Mouse (Mus musculus) liver, postnatal 0 days (tissue): Measurements from ENCODE around the gene Htr3b. TPM values are rescaled to one million over a fixed set of nuclear protein-coding genes. Genes with fewer than 3 reads are reported as not detected.
"Not testable (repeated sequence)": the region's sequence is repeated elsewhere in the genome, so short reads cannot be mapped to it uniquely, and the experiment has no call there.

Experiments used
- ATAC-seq: fragments of 200-750 bp; cut with Nextera tagmentation; 2 replicates; pipeline ENCODE4 v1.8.0; 2017; ENCODE audit warnings: mild to moderate bottlenecking, moderate library complexity
- DNase-seq: peaks from one replicate; pipeline ENCODE4 v3.0.0-alpha.2; 2016
- H3K27ac ChIP-seq: fragments of 300-500 bp; sonication (generic); 2 replicates; pipeline ENCODE4 v1.5.1; 2014; ENCODE audit warnings: antibody characterized with exemption, moderate library complexity, mild to moderate bottlenecking, low read depth
- H3K27me3 ChIP-seq: fragments of 300-500 bp; sonication (generic); 2 replicates; pipeline ENCODE4 v1.6.1; 2014; ENCODE audit warnings: low read length, control low read depth, mixed read lengths; ENCODE audit not compliant: insufficient read depth
- H3K36me3 ChIP-seq: fragments of 300-500 bp; sonication (generic); replicated peaks from 2 replicates; pipeline ENCODE4 v1.6.1; 2014; ENCODE audit warnings: mild to moderate bottlenecking, control low read depth, low read length, moderate library complexity, mixed read lengths; ENCODE audit not compliant: insufficient read depth
- H3K4me1 ChIP-seq: fragments of 300-500 bp; sonication (generic); 2 replicates; pipeline ENCODE4 v1.6.1; 2014; ENCODE audit warnings: antibody characterized with exemption, mild to moderate bottlenecking, control low read depth; ENCODE audit not compliant: insufficient read depth
- H3K4me2 ChIP-seq: fragments of 300-500 bp; sonication (generic); 2 replicates; pipeline ENCODE4 v1.6.1; 2014; ENCODE audit warnings: low read depth, mild to moderate bottlenecking, low read length, moderate library complexity, mixed read lengths
- H3K4me3 ChIP-seq: fragments of 300-500 bp; sonication (generic); 2 replicates; pipeline ENCODE4 v1.5.1; 2014; ENCODE audit warnings: low read depth, low read length
- H3K9ac ChIP-seq: fragments of 300-500 bp; sonication (generic); replicated peaks from 2 replicates; pipeline ENCODE4 v1.6.1; 2014; ENCODE audit warnings: mild to moderate bottlenecking, moderate library complexity
- H3K9me3 ChIP-seq: fragments of 300-500 bp; sonication (generic); 2 replicates; pipeline ENCODE4 v1.6.1; 2016; ENCODE audit warnings: mild to moderate bottlenecking, control low read depth, low read length, mixed read lengths
- CTCF ChIP-seq: sonication (generic); IDR thresholded peaks from 2 replicates; pipeline ENCODE4 v1.5.1; 2016; ENCODE audit warnings: antibody characterized with exemption, low read depth
- EP300 ChIP-seq: IDR thresholded peaks from 2 replicates; pipeline ENCODE4 v1.6.1; 2016; ENCODE audit warnings: antibody characterized with exemption, low read depth, mild to moderate bottlenecking
- WGBS: fragments of 180-500 bp; shearing (Covaris S2); extraction: QIAGEN DNeasy Blood & Tissue Kit; methylation state at CpG from one replicate; pipeline ENCODE4 v1.1.7; 2014; ENCODE audit not compliant: insufficient replicate concordance; 5-methylcytosine and 5-hydroxymethylcytosine counted together
- polyA plus RNA-seq: library from polyadenylated mRNA; unstranded; fragments of >200 nt; fragmentation: Nextera tagmentation; extraction: Ambion mirVana; gene quantifications from 2 replicates; pipeline ENCODE4 v1.2.1, GENCODE M21; 2015

Gene Htr3b
- polyA plus RNA-seq, 1 experiment from 2014 or later, result not detected

GRCm38 (mm10) chr9:48986616-48987141 is 21.9 kb upstream of the Htr3b start:
- Histone ChIP-seq H3K4me3 (no peak overlapping the region), H3K4me2 (peak overlapping the region; percentile 91), H3K4me1 (peaks cover 26% of the 10 kb centered on the region), H3K9ac (0 out of 2 replicates have a peak overlapping the region, but pooled peaks have one; percentile 2), H3K27ac (no peak overlapping the region), H3K36me3 (no peaks in the 10 kb centered on the region), H3K9me3 (no peaks in the 10 kb centered on the region), H3K27me3 (no peaks in the 10 kb centered on the region)
- DNase-seq, result no peak
- no peak for ATAC-seq
- no peak for TF ChIP-seq CTCF
- 49% methylated on average over 7 of the region's 7 CpGs for WGBS

GRCm38 (mm10) chr9:48985708-48986088 is 20.9 kb upstream of the Htr3b start:
- Histone ChIP-seq H3K4me3 (peak overlapping the region; percentile 74), H3K4me1 (peaks cover 26% of the 10 kb centered on the region), H3K36me3 (no peaks in the 10 kb centered on the region), H3K9me3 (no peaks in the 10 kb centered on the region), H3K4me2 (peak overlapping the region; percentile 91), H3K27ac (peak overlapping the region; percentile 69), H3K27me3 (no peaks in the 10 kb centered on the region), H3K9ac (peak overlapping the region; percentile 67)
- ATAC-seq (no peak), DNase-seq (no peak)
- TF ChIP-seq EP300 (no peak), CTCF (no peak)
- WGBS, result 0% methylated on average over 20 of the region's 20 CpGs

- H3K4me2 ChIP-seq, result peak within 1 kb of the TSS; percentile 91
- H3K27me3 ChIP-seq, result no peaks in the 10 kb centered on the region
- peak within 1 kb of the TSS; percentile 74 for H3K4me3 ChIP-seq
- H3K9me3 ChIP-seq, result no peaks in the 10 kb centered on the region
- TF ChIP-seq EP300, result 0 out of 2 replicates have a peak, but pooled peaks have one; percentile 8
- no peak for TF ChIP-seq CTCF
- H3K9ac ChIP-seq, result peak within 1 kb of the TSS; percentile 67
- peak within 1 kb of the TSS; percentile 92 for H3K27ac ChIP-seq
- peak; percentile 95 for ATAC-seq
- peaks cover 26% of the 10 kb centered on the region for H3K4me1 ChIP-seq
- DNase-seq, result peak; percentile 100
- WGBS, result under 1% methylated on average over 60 of the region's 94 CpGs
- no peaks in the 10 kb centered on the region for H3K36me3 ChIP-seq
These were observed 20.3 kb upstream of the Htr3b start, which contains the start of gene Usp28 for GRCm38 (mm10) chr9:48984845-48985707. TSS of gene Usp28 (plus strand) at chr9:48985375.

- Histone ChIP-seq H3K4me1 (peaks cover 26% of the 10 kb centered on the region), H3K27me3 (no peaks in the 10 kb centered on the region), H3K36me3 (no peaks in the 10 kb centered on the region), H3K4me2 (peak overlapping the region; percentile 91), H3K27ac (peak overlapping the region; percentile 92), H3K4me3 (peak overlapping the region; percentile 74), H3K9ac (peak overlapping the region; percentile 52), H3K9me3 (no peaks in the 10 kb centered on the region)
- WGBS, result 12% methylated on average over 8 of the region's 8 CpGs
- DNase-seq, result no peak
- no peak for TF ChIP-seq CTCF
- TF ChIP-seq EP300, result no peak
- peak; percentile 9 for ATAC-seq
These were observed 19.6 kb upstream of the Htr3b start for GRCm38 (mm10) chr9:48984320-48984844.

- H3K4me2 ChIP-seq, result peak overlapping the region; percentile 91; the same call in 1 of the 2 replicates
- not testable (repeated sequence) for H3K27me3 ChIP-seq, H3K36me3 ChIP-seq, DNase-seq, H3K9me3 ChIP-seq, ATAC-seq, H3K4me3 ChIP-seq, H3K9ac ChIP-seq
- peaks cover 26% of the 10 kb centered on the region for H3K4me1 ChIP-seq
- 86% methylated on average over 6 of the region's 6 CpGs for WGBS
- peak overlapping the region; percentile 92 for H3K27ac ChIP-seq
These were observed 19.0 kb upstream of the Htr3b start for GRCm38 (mm10) chr9:48983801-48984200.

GRCm38 (mm10) chr9:48981827-48982226 is 17.0 kb upstream of the Htr3b start:
- H3K4me1 ChIP-seq, result peaks cover 17% of the 10 kb centered on the region
- H3K27me3 ChIP-seq, result no peaks in the 10 kb centered on the region
- no peak overlapping the region for H3K27ac ChIP-seq
- ATAC-seq (no peak), DNase-seq (no peak)
- H3K4me3 ChIP-seq, result no peak overlapping the region
- H3K9me3 ChIP-seq, result no peaks in the 10 kb centered on the region
- TF ChIP-seq EP300 (no peak), CTCF (no peak)
- H3K36me3 ChIP-seq, result no peaks in the 10 kb centered on the region
- no peak overlapping the region for H3K9ac ChIP-seq
- H3K4me2 ChIP-seq, result no peak overlapping the region
